Mouse (Mus musculus): ENCODE data around the gene Ap2s1. TPM values are rescaled to one million over a fixed set of nuclear protein-coding genes. Genes with fewer than 3 reads are reported as not detected.

The Ap2s1 gene
- polyA plus RNA-seq, 1 experiment from 2014 or later: 262 TPM

- H3K9me3 ChIP-seq (replicated peaks; ENCODE audit: low read length): no peaks in the 10 kb centered on the region
- WGBS: 38% methylated on average over 17 of the region's 17 CpGs
- DNase-seq (ENCODE audit: low spot score) (peak; percentile 50), ATAC-seq (replicated peaks; ENCODE audit: low FRiP score, low read depth) (peak; percentile 30; the same call in 1 of the 2 replicates)
- TF ChIP-seq CTCF (IDR thresholded peaks at IDR 0.05; ENCODE audit: low read depth): no peak
- H3K4me3 ChIP-seq (replicated peaks; ENCODE audit: low read depth, low read length): peak overlapping the region; percentile 66
- H3K36me3 ChIP-seq (ENCODE audit: insufficient read depth, low read length): 0 out of 2 replicates have a peak, but pooled peaks cover 5% of the 10 kb centered on the region
- no peaks in the 10 kb centered on the region for H3K27me3 ChIP-seq (ENCODE audit: insufficient read depth, low read length)
- H3K9ac ChIP-seq (ENCODE audit: low read depth, low read length): peak overlapping the region; percentile 49
- peak overlapping the region; percentile 99 for H3K4me2 ChIP-seq (ENCODE audit: low read length)
- H3K4me1 ChIP-seq (replicated peaks; ENCODE audit: insufficient read depth, low read length): peaks cover 21% of the 10 kb centered on the region
- H3K27ac ChIP-seq: peak overlapping the region; percentile 76
Observed at GRCm38 (mm10) chr7:16783758-16784415, 45.7 kb downstream of the Ap2s1 start.

GRCm38 (mm10) chr7:16784498-16784976 is 46.3 kb downstream of the Ap2s1 start:
- no peaks in the 10 kb centered on the region for H3K27me3 ChIP-seq (ENCODE audit: insufficient read depth, low read length)
- TF ChIP-seq CTCF (IDR thresholded peaks at IDR 0.05; ENCODE audit: low read depth): no peak
- H3K9me3 ChIP-seq (replicated peaks; ENCODE audit: low read length): no peaks in the 10 kb centered on the region
- peaks cover 6% of the 10 kb centered on the region; the same call in 1 of the 2 replicates for H3K36me3 ChIP-seq (ENCODE audit: insufficient read depth, low read length)
- ATAC-seq (replicated peaks; ENCODE audit: low FRiP score, low read depth) (peak; percentile 19), DNase-seq (ENCODE audit: low spot score) (peak; percentile 41)
- peaks cover 21% of the 10 kb centered on the region for H3K4me1 ChIP-seq (replicated peaks; ENCODE audit: insufficient read depth, low read length)
- peak overlapping the region; percentile 99; the same call in 1 of the 2 replicates for H3K4me2 ChIP-seq (ENCODE audit: low read length)
- H3K4me3 ChIP-seq (replicated peaks; ENCODE audit: low read depth, low read length): no peak overlapping the region; the same call in 1 of the 2 replicates
- peak overlapping the region; percentile 49; the same call in 1 of the 2 replicates for H3K9ac ChIP-seq (ENCODE audit: low read depth, low read length)
- 43% methylated on average over 10 of the region's 10 CpGs for WGBS
- peak overlapping the region; percentile 76 for H3K27ac ChIP-seq

- 79% methylated on average over 8 of the region's 8 CpGs for WGBS
- H3K4me2 ChIP-seq (ENCODE audit: low read length): no peak overlapping the region
- no peak for TF ChIP-seq CTCF (IDR thresholded peaks at IDR 0.05; ENCODE audit: low read depth)
- H3K4me3 ChIP-seq (replicated peaks; ENCODE audit: low read depth, low read length): no peak overlapping the region
- H3K4me1 ChIP-seq (replicated peaks; ENCODE audit: insufficient read depth, low read length): peaks cover 21% of the 10 kb centered on the region
- DNase-seq (ENCODE audit: low spot score): no peak
- no peaks in the 10 kb centered on the region for H3K9me3 ChIP-seq (replicated peaks; ENCODE audit: low read length)
- H3K27me3 ChIP-seq (ENCODE audit: insufficient read depth, low read length): no peaks in the 10 kb centered on the region
- peaks cover 8% of the 10 kb centered on the region; the same call in 1 of the 2 replicates for H3K36me3 ChIP-seq (ENCODE audit: insufficient read depth, low read length)
- ATAC-seq (replicated peaks; ENCODE audit: low FRiP score, low read depth): no peak
- no peak overlapping the region for H3K9ac ChIP-seq (ENCODE audit: low read depth, low read length)
- H3K27ac ChIP-seq: no peak overlapping the region
Observed at GRCm38 (mm10) chr7:16785541-16786083, 47.4 kb downstream of the Ap2s1 start.

- H3K27ac ChIP-seq: no peak overlapping the region
- H3K4me1 ChIP-seq (replicated peaks; ENCODE audit: insufficient read depth, low read length): 0 out of 2 replicates have a peak, but pooled peaks cover 4% of the 10 kb centered on the region
- H3K9me3 ChIP-seq (replicated peaks; ENCODE audit: low read length): no peaks in the 10 kb centered on the region
- WGBS: 58% methylated on average over 5 of the region's 5 CpGs
- H3K9ac ChIP-seq (ENCODE audit: low read depth, low read length): 0 out of 2 replicates have a peak overlapping the region, but pooled peaks have one; percentile 8
- TF ChIP-seq CTCF (IDR thresholded peaks at IDR 0.05; ENCODE audit: low read depth): no peak
- H3K4me3 ChIP-seq (replicated peaks; ENCODE audit: low read depth, low read length): no peak overlapping the region
- H3K27me3 ChIP-seq (ENCODE audit: insufficient read depth, low read length): no peaks in the 10 kb centered on the region
- no peak overlapping the region for H3K4me2 ChIP-seq (ENCODE audit: low read length)
- no peak for DNase-seq (ENCODE audit: low spot score)
- H3K36me3 ChIP-seq (ENCODE audit: insufficient read depth, low read length): peaks cover 29% of the 10 kb centered on the region
- ATAC-seq (replicated peaks; ENCODE audit: low FRiP score, low read depth): no peak; the same call in 1 of the 2 replicates
Observed at GRCm38 (mm10) chr7:16792316-16792715, 54.1 kb downstream of the Ap2s1 start.

- no peak overlapping the region for H3K4me3 ChIP-seq (replicated peaks; ENCODE audit: low read depth, low read length)
- TF ChIP-seq CTCF (IDR thresholded peaks at IDR 0.05; ENCODE audit: low read depth): no peak
- no peak overlapping the region for H3K27ac ChIP-seq
Observed at GRCm38 (mm10) chr7:16793010-16793725, 55.0 kb downstream of the Ap2s1 start.

GRCm38 (mm10) chr7:16794886-16795285 is 56.7 kb downstream of the Ap2s1 start:
- no peak for ATAC-seq (replicated peaks; ENCODE audit: low FRiP score, low read depth)
- H3K27me3 ChIP-seq (ENCODE audit: insufficient read depth, low read length): no peaks in the 10 kb centered on the region
- DNase-seq (ENCODE audit: low spot score): no peak
- 93% methylated on average over 5 of the region's 5 CpGs for WGBS
- H3K27ac ChIP-seq: no peak overlapping the region
- no peaks in the 10 kb centered on the region for H3K9me3 ChIP-seq (replicated peaks; ENCODE audit: low read length)
- no peak overlapping the region for H3K4me2 ChIP-seq (ENCODE audit: low read length)
- no peak overlapping the region for H3K9ac ChIP-seq (ENCODE audit: low read depth, low read length)
- no peak overlapping the region for H3K4me3 ChIP-seq (replicated peaks; ENCODE audit: low read depth, low read length)
- TF ChIP-seq CTCF (IDR thresholded peaks at IDR 0.05; ENCODE audit: low read depth): no peak
- peaks cover 31% of the 10 kb centered on the region for H3K36me3 ChIP-seq (ENCODE audit: insufficient read depth, low read length)
- 0 out of 2 replicates have a peak, but pooled peaks cover 4% of the 10 kb centered on the region for H3K4me1 ChIP-seq (replicated peaks; ENCODE audit: insufficient read depth, low read length)

More at GRCm38 (mm10) chr7:16793010-16793725, 55.0 kb downstream of the Ap2s1 start:
- WGBS: 76% methylated on average over 19 of the region's 19 CpGs
- ATAC-seq (replicated peaks; ENCODE audit: low FRiP score, low read depth): no peak
- Histone ChIP-seq H3K27me3 (ENCODE audit: insufficient read depth, low read length) (no peaks in the 10 kb centered on the region), H3K9ac (ENCODE audit: low read depth, low read length) (no peak overlapping the region), H3K4me1 (replicated peaks; ENCODE audit: insufficient read depth, low read length) (0 out of 2 replicates have a peak, but pooled peaks cover 4% of the 10 kb centered on the region), H3K36me3 (ENCODE audit: insufficient read depth, low read length) (peaks cover 32% of the 10 kb centered on the region), H3K9me3 (replicated peaks; ENCODE audit: low read length) (no peaks in the 10 kb centered on the region), H3K4me2 (ENCODE audit: low read length) (no peak overlapping the region)
- no peak for DNase-seq (ENCODE audit: low spot score)

Other genes with a start within 250 kb of the Ap2s1 start
- gene Arhgap35, start 123.4 kb upstream of the Ap2s1 start, polyA plus RNA-seq (2015; fragmentation: Nextera tagmentation; extraction: Ambion mirVana): 10.3 and 10.9 TPM in 2 replicates
- gene Ceacam15, start 62.7 kb upstream of the Ap2s1 start, polyA plus RNA-seq (2015; fragmentation: Nextera tagmentation; extraction: Ambion mirVana): not detected in 2 replicates
- gene Ceacam9, start 16.5 kb upstream of the Ap2s1 start, polyA plus RNA-seq (2015; fragmentation: Nextera tagmentation; extraction: Ambion mirVana): not detected in 2 replicates
- gene Slc1a5, start 42.9 kb downstream of the Ap2s1 start, polyA plus RNA-seq (2015; fragmentation: Nextera tagmentation; extraction: Ambion mirVana): 49.0 and 55.8 TPM in 2 replicates
- 65.4 and 71.2 TPM in 2 replicates for gene Strn4, start 77.5 kb downstream of the Ap2s1 start, polyA plus RNA-seq (2015; fragmentation: Nextera tagmentation; extraction: Ambion mirVana)
- 31.0 and 32.0 TPM in 2 replicates for gene Fkrp, start 78.3 kb downstream of the Ap2s1 start, polyA plus RNA-seq (2015; fragmentation: Nextera tagmentation; extraction: Ambion mirVana)
- 12.8 and 15.1 TPM in 2 replicates for gene Prkd2, start 104.5 kb downstream of the Ap2s1 start, polyA plus RNA-seq (2015; fragmentation: Nextera tagmentation; extraction: Ambion mirVana)
- 3.7 and 4.3 TPM in 2 replicates for gene Dact3, start 136.9 kb downstream of the Ap2s1 start, polyA plus RNA-seq (2015; fragmentation: Nextera tagmentation; extraction: Ambion mirVana)
- gene Gng8, start 153.4 kb downstream of the Ap2s1 start, polyA plus RNA-seq (2015; fragmentation: Nextera tagmentation; extraction: Ambion mirVana): 7.3 and 8.9 TPM in 2 replicates
- 2.2 and 2.3 TPM in 2 replicates for gene Ptgir, start 168.1 kb downstream of the Ap2s1 start, polyA plus RNA-seq (2015; fragmentation: Nextera tagmentation; extraction: Ambion mirVana)
- gene Calm3, start 185.7 kb downstream of the Ap2s1 start, polyA plus RNA-seq (2015; fragmentation: Nextera tagmentation; extraction: Ambion mirVana): 134 and 136 TPM in 2 replicates
- 7.0 and 8.1 TPM in 2 replicates for gene Pnmal2, start 206.3 kb downstream of the Ap2s1 start, polyA plus RNA-seq (2015; fragmentation: Nextera tagmentation; extraction: Ambion mirVana)
- gene Pnmal1, start 221.3 kb downstream of the Ap2s1 start, polyA plus RNA-seq (2015; fragmentation: Nextera tagmentation; extraction: Ambion mirVana): 0.28 and 0.33 TPM in 2 replicates
- 0.09 and 0.13 TPM in 2 replicates for gene Gm42372, start 244.7 kb downstream of the Ap2s1 start, polyA plus RNA-seq (2015; fragmentation: Nextera tagmentation; extraction: Ambion mirVana)

All from kidney, postnatal 0 days (tissue).